Mouse (Mus musculus) erythroblast, embryonic 14.5 days (primary cell): Measurements from ENCODE around the gene F10. TPM values are rescaled to one million over a fixed set of nuclear protein-coding genes. Genes with fewer than 3 reads are reported as not detected.

Experiments used
- H3K27me3 ChIP-seq: 2 replicates; pipeline ENCODE4 v1.6.1; 2012; ENCODE audit warnings: inconsistent platforms; ENCODE audit not compliant: control insufficient read depth
- H3K36me3 ChIP-seq: 2 replicates; pipeline ENCODE4 v1.6.1; 2012; ENCODE audit warnings: mild to moderate bottlenecking, inconsistent platforms; ENCODE audit not compliant: control insufficient read depth
- H3K4me1 ChIP-seq: 2 replicates; pipeline ENCODE4 v1.6.1; 2012; ENCODE audit warnings: inconsistent platforms; ENCODE audit not compliant: control insufficient read depth
- H3K4me3 ChIP-seq: replicated peaks from 2 replicates; pipeline ENCODE3; 2012; ENCODE audit warnings: moderate library complexity, mild to moderate bottlenecking, inconsistent platforms
- H3K9me3 ChIP-seq: 2 replicates; pipeline ENCODE4 v1.6.1; 2012; ENCODE audit warnings: low read length, inconsistent platforms, mixed read lengths; ENCODE audit not compliant: control insufficient read depth
- GATA1 ChIP-seq: IDR thresholded peaks from 2 replicates; pipeline ENCODE4 v1.6.1; 2012; ENCODE audit warnings: low read length, inconsistent platforms, mixed read lengths
- TAL1 ChIP-seq: IDR thresholded peaks from 3 replicates; pipeline ENCODE4 v1.6.1; 2012; ENCODE audit warnings: low read length, inconsistent platforms, mixed read lengths
- polyA plus RNA-seq: library from polyadenylated mRNA; stranded (reverse); fragments of >175 nt; gene quantifications from 2 replicates; pipeline ENCODE4 v1.2.3, GENCODE M21; 2012

F10 gene
- polyA plus RNA-seq, 1 experiment, result 0.06 TPM

DNA sequence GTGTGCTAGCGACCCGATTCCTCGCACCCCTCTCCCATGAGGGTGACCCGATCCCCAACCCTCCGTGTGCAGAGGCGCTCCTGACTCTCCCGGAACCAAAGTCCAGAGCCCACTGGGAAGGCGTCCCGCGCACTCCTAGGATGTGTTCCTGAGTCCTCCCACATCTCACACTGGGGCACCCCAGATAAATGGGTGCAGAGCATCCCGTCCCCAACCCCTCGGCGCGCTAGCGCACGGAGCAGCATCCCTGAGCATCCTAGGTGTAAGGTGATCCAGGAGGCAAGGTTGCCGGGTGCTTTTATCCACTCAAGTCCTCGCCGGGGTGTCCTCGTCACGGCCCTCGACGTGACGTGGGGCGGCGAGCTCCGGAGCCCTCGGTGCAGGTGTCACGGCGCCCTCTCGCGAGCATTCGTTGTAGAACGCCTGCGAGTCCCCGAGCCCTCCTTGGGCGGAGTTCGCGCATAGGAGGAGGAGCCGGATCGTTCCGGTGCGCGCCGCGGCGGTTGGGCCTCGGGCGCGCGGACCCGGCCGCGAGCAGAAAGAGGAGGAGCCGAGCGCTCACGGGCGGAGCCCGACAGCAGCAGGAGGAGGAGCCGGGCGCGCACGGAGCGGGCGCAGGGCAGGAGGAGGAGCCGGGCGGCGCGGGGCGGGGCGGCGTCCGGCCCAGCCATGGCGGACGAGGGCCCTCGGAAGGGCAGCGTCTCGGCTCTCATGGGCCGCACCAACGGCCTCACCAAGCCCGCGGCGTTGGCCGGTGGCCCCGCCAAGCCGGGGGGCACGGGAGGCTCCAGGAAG is 68.2 kb downstream of the F10 start, which contains the start of the genes Pcid2 and Cul4a:
Pcid2 (minus strand) TSS at position 373 of the 795 bp plus-strand sequence.
Cul4a (plus strand) TSS at position 535 of the 795 bp plus-strand sequence.
- TF ChIP-seq TAL1 (no peak), GATA1 (no peak)
- no peaks in the 10 kb centered on the region for H3K9me3 ChIP-seq
- no peaks in the 10 kb centered on the region for H3K27me3 ChIP-seq
- H3K4me1 ChIP-seq, result peaks cover 57% of the 10 kb centered on the region
- H3K36me3 ChIP-seq, result peaks cover 43% of the 10 kb centered on the region
- peak within 1 kb of the TSS; percentile 99 for H3K4me3 ChIP-seq

DNA sequence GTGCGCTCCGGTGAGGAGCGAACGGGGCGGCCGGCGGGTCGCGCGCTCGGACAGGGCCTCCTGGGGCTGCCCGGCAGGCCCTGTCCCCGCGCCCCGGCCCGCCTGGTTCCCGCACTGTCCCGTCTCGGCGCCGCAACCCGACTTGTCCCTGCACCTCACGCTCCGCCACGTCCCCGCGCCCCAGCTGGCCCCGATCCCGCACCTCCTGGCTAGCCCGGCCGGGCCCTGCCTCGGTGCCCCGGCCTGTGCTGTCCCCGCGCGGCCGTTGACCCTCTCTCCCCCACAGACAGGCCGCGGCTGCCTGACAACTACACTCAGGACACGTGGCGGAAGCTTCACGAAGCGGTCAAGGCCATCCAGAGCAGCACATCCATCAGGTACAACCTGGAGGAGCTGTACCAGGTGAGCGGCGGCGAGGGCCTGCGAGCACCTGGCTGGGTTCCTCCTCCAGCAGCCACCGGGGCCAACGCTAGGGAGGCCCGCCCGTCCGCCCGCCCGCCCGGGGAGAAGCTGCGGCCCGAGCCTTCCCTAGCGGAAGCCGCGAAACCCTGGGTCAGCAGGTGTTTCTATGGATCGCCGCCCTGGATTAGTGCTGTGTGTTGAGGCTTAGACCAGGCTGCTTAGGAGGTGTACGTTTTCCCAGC is 68.9 kb downstream of the F10 start:
- Histone ChIP-seq H3K4me3 (peak overlapping the region; percentile 99), H3K9me3 (no peaks in the 10 kb centered on the region), H3K27me3 (no peaks in the 10 kb centered on the region), H3K36me3 (peaks cover 44% of the 10 kb centered on the region), H3K4me1 (peaks cover 63% of the 10 kb centered on the region)
- no peak for TF ChIP-seq TAL1
- no peak for TF ChIP-seq GATA1

Other genes with a start within 250 kb of the F10 start
- gene Mcf2l, start 163.5 kb upstream of the F10 start, polyA plus RNA-seq, result 0.01 and 0.05 TPM in 2 replicates
- gene F7, start 11.3 kb upstream of the F10 start, polyA plus RNA-seq, result 0.04 TPM in 1 of 2 replicates, not detected in the other
- gene Proz, start 23.6 kb downstream of the F10 start, polyA plus RNA-seq, result 0.02 and 0.07 TPM in 2 replicates
- gene Pcid2, start 68.2 kb downstream of the F10 start, polyA plus RNA-seq, result 0.54 and 1.6 TPM in 2 replicates
- gene Cul4a, start 68.3 kb downstream of the F10 start, polyA plus RNA-seq, result 2.4 and 3.6 TPM in 2 replicates
- 11.0 and 19.7 TPM in 2 replicates for gene Lamp1, start 121.9 kb downstream of the F10 start, polyA plus RNA-seq
- gene Grtp1, start 163.3 kb downstream of the F10 start, polyA plus RNA-seq, result 1.5 and 2.9 TPM in 2 replicates
- gene Adprhl1, start 216.9 kb downstream of the F10 start, polyA plus RNA-seq, result not detected in 2 replicates